Mouse (Mus musculus) ovary, postnatal 10 days (tissue): ENCODE results near the gene Prkcb.

Experiments used
- DNase-seq: peaks from one replicate; pipeline ENCODE4 v3.0.0; 2022; ENCODE audit warnings: low spot score

Prkcb gene

DNA sequence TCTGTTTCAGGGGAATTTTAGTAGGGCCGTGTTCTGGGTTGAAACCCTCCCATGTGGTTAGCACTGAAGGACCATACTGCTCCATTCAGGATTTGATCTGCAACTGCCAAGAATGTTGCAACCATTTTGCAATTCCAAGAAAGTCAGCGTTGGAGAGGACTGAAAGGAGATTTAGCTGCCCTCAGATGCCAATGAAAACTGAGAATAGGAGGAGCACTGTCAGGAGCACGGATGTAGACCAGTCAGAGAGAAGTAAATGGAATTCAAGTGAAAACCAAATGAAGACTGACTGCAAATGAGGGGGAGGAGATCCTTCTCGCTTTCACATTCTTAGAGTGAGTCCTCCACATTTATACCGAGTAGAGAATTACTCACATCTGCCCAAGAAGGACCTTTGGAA, 83.4 kb downstream of the Prkcb start:
- DNase-seq, result no peak

DNA sequence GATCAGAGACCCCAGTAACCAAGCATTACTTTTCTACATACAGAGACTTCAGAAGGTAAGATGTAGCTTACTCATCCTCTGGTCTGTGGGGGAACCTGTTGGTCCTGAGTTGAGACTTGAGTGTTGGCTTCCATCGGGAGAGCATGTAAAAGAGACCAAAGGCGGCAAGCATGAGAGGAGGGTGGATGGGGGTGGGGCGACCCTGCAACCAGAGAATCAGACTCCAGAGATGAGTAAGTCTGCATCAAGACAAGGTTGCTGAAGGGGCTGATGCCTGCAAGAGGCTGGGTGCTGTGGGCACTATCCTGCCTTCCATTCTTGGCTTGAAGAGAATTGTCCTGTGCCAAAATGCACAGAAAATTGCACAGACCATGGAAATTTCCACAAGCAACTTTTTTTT, 83.8 kb downstream of the Prkcb start:
- no peak for DNase-seq

DNA sequence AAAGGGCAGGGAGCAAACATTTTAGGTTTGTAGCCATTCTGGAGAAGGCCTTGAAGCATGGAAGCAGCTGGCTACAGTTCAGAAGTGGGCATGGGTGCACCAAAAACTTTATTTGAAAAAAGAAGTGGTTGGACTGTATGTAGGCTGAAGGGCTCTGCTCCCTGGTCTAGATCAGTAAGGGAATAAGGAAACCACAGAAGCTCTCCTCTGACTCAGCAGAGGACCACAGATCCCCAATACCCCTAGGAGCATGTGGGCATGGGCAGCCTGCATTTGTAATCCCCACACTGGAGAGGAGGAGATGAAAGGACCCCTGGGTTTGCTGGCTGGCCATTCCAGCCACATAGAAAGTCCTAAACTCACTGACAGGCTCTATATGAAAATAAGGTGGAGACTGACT, 88.3 kb downstream of the Prkcb start:
- DNase-seq, result no peak

DNA sequence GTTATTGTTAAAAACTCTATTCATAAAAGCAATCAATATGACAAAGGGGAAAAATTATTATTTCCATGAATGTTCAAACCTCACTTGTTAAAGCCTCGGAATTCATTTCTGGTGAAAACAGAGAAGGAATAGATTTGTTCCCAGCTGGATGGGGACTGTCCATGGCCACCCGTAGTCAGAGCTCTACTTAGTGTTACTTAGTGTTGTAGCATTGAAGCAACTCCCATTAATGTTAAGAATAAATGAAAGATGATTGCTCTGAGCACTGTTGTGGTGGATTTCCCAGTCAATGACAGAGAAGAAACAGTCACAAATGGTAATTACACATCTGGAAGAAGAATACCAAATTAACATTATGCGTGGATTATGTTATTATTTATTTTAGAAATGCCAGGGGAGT, 89.4 kb downstream of the Prkcb start:
- DNase-seq, result no peak

DNA sequence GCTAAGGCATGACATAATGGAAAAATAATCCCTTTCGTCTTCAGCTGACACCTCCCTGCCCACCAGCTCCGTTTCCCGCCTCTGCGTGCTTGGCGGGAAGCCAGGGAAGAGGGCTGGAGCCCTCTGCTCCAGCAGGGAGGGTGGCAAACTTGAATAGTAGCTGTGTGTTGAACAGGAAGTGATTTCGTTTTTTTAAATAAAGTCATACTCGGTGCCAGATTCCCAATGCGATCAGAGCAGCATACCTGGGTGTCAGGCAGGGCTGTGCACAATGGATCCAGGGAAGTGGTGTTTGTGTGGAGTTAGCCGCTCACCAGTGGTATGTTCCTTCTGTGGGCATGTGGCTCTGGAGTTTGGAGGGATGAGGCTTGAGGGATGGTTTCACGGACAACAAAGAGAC, 89.9 kb downstream of the Prkcb start:
- no peak for DNase-seq

DNA sequence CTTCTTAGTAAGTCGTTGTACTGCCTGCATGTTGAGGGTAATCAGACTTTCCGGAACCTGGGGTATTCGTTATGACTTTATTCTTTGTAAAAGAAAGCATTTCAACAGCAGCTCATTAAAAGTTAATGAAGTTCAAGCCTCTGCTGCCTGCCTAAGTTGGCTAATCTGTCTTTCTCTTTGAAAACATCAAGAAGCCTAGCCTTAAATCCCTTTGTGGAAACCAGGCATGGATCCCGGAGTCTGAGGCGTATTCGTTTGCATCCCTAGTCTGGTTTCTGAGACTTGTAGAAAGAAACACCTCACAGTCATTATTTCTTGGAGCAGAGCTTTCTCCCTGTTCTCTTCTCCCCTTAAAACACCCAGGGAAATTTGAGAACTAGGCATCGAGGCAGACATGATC, 90.7 kb downstream of the Prkcb start:
- no peak for DNase-seq

DNA sequence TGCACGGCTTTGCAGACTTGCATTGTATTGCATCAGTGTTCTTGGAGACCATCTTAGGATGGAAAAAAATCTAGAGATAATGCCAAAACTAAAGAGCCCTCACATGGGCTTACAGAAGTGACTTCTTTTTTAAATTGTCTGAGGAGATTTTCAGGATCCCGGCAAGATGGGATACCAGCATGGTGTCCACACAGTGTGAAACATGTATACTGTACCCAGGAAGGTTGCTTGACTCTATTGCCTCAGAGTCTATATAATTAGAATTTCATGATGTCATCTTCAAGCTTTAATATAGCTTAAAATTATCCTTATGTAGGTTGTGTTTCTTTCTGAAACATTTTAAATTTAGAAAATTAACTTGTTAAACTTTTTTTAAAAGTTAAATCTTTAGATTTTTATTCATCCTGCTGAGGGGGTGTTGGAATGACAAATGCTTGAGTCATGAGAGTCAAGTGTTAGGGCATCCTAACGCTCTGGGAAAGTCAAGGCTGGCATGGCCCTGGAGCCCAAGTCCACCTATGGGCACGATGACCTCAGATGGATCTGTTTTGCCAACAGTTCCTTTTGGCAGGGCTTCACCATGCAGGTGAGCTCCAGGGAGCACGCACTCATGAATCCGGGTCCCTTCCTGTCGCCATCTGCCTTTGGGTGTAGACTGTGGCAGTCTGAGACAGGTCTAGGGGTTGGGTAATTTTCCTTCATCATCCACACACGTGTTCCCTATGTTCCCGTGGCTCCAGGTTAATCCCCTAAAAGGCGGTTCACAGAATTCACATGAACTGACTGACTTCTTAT, 92.0 kb downstream of the Prkcb start:
- DNase-seq, result no peak

DNA sequence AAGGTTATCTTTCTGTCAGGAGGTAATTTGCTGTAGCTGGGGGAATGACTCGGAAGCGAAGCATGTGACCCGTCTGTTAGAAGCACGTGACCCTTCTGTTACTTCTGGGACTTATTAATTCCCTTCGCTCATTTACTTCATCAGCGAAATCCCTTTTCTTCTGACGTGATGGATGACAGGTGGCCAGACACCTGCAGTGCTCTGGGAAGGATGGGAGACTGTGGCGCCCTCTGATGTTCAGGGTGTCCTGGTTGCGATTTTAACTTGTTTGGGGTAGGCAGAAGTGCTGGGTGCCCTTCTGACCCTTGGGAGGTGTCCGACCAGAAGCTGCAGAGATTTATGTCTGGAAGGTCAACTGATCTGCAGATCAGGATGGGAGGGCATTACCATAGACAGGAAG, 93.0 kb downstream of the Prkcb start:
- no peak for DNase-seq

DNA sequence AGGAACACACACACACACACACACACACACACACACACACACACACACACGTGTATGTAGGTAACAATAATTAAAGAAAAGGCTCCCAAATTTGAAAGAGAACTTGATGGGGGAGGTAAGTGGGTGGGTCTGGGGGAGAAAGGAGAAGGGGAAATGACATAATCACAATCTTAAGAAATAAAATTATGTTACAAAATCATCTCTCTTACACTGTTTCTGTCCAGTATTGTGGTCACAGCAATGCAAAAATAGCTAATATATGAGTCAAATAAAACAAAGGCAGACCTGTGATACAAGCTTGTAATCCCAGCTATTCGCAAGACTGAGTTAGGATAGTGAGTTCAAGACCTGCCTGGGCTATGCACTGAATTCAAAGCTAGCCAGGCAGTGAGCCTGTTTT, 94.7 kb downstream of the Prkcb start:
- no peak for DNase-seq

DNA sequence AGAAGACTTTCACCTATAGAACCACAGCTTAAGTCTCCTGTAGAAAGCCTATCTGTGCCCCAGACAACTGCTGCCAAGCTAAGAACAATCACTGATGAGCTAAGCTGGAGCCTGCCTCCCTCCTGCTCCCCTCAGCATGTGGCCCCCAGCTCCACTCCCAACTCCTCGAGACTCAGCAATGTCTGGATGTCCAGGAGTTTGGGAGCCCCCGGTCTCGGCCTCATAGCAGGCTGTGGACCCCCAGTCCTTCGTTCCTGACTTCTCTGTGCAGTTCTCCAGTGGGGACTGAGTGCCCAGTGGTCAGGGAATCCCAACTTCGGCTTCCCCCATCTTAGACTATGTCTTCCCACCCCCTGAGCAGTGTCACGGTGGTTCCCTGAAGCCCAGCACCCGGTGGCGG, 96.3 kb downstream of the Prkcb start:
- no peak for DNase-seq

DNA sequence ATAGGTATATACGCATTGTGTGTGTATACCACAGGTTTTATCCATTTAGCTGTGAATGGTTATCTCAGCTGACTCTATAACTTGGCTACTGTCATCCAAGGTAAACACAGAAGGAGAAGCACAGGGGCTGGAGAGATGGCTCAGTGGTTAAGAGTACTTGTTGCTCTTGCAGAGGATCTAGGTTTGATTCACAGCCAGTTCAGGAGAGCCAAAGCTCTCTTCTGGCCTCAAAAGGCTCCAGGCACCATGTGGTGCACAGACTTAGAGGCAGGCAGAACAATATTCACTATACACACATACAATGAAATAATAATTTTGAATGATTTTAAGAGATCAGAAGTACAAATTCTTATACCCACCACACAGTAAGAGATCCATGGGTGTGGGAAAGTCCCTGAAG, 98.0 kb downstream of the Prkcb start:
- DNase-seq, result no peak

DNA sequence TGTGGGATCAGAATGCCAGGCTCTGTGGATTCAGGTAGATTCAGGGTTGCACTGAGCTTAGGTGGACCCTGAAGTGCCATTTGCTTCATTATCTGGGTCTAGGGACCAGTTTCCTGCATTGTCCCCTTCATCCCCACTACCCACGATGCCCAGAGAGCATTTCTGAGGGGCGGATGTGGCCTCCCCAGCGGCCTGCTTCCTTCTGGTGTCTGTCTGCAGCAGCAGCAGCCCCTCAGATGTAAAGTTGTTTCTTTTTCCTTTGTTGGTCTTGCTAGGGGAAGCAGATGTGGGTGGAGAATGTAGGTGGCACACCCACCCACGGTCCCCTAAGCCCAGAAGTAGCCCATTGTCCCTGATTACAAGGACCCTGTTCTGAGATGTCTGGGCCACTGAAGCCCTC, 99.3 kb downstream of the Prkcb start:
- DNase-seq, result no peak

DNA sequence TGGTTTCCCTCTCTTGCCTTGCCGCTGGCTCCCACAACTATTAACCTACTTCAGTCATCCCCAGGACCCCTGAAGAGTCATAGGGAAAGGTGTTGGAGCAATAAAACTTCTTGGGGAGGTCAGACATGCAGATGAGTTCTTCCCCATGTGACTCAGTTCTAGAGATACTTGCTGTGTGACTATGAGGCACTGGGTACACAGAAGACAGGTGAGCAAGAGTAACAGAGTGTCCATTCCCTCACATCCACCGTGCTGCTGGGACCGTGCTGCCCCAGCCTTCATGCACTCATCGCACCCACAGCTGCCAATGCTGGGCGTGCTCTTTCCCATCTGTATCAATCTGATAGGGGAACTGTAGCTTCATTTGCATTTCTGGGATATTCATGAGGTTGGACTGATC, 100.3 kb downstream of the Prkcb start:
- DNase-seq, result no peak

DNA sequence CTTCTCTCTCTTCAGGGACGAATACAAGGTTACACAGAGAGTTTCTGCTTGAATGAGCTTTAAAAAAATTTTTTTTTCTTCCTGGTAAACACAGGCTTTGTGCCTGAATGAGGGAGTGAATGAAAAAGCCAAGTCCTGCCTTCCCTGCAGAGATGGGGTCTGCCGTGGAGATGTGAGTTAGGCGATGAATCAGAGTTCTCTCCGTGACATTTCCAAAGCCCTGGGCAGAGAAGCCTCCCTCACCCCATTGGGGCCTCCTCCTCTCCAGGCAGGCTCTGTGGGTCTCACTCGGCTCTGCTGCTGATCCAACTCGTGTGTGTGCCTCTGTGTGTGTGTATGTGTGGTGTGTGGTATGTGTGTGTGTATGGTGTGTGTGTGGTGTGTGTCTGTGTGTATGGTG, 101.1 kb downstream of the Prkcb start:
- no peak for DNase-seq

DNA sequence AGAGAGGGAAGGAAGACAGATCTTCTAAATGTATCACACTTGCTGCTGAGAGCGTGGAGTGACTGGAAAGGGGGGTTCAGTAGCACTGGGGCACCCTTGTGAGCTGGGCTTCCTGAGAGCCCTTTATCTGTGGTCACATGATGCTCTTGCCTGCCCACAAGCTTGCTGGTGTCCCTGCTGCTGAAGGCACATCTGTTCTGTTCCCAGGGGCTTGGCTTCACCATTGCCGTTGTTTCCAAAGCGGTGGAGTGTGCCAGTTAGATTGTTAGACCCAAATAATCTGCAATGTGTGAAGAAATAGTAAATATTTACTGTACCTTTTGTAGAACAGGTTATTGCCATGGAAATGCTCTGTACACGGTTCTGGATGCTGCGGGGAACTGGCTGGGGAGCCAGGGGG, 101.6 kb downstream of the Prkcb start:
- DNase-seq, result no peak

DNA sequence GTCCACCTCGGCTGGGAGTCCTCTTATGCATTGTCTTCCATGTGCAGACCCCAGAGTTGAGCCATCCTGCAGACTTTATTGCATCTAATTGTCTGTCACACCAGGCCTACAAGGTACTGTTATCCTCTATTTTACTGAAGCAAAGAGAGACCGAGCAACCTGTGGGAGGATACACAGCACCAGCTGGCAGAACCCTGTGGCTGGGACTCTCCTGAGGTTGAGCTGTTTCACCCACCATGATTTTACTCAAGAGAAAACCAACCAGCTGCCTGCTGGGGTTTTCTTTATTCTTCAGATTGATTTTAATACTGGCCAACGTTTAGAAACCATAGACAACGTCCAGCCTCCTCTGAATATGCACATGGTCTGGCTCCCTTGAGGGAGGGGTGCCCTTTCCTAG, 102.1 kb downstream of the Prkcb start:
- no peak for DNase-seq

DNA sequence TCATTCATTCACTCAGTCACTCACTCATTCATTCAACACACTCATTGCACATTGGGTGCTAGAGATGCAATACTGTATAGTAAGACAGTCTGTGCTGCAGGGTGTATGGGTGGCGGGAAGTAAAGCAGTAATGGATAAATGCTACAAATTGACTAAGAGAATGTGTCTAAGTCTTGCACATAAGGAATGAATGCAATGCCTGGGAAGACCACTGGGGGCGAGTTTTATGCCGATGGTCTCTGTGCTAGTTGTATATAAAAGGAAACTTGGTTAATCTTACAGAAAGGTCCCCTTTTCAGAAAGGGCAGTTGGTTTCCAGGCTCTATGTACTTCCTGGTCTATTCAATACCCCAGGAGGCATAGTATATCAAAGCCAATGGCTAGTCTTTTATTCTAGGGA, 102.8 kb downstream of the Prkcb start:
- no peak for DNase-seq

DNA sequence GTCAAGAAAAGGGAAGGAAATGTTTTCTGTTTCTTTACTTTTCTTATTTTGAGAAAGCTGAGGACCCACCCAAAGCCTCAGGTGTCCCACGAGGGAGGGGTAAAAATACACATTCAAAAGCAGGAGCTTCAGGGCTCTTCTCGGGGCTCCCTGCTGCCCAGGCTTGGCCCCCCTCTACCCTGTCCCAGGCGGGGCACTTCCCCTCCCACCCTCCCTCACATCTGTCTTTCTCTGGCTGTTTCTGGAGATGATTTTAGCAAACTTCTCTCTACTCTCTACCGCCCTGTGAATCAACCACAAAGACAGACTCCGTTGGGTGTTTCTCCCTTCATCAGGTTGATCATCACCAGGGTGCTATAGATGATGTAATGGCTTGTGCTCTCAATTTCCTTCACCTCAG, 105.4 kb downstream of the Prkcb start:
- no peak for DNase-seq

DNA sequence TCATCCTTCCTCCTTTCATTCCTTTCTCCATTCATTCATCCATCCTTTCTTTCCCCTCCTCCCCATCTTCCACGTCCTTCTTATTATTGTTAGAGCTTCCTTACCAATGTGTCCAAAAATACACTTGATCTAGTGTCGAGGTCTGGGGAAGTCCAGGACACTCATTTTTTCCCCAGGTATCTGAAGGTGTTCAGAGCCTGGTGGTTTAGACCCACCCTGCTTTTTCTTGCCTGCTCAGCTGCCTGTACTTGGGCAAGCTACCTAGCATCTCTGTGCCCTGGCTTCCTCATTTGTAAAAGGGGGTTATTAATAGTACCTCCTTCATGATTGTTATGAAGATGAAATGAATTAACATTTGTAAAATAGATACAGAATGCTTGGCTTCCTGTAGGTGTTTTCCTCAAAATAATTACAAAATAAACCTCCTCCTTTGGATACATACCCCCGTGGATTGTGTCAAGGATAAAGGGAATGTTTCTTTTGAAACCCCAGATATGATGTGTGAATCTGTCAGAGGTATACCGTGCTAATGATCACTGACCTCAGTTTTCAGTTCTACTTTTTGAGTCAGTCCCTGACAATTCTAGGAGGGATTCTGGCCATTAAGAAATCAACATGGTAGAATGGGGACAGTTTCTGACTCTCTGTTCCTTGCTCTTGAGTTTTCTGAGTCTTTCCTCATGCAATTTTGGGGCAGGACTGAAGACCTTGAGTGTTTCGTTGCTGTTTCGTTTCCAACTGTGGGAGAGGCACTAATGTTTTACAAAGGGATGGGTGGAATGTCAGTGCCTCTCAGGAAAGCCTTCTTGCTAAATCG, 106.8 kb downstream of the Prkcb start:
- no peak for DNase-seq

DNA sequence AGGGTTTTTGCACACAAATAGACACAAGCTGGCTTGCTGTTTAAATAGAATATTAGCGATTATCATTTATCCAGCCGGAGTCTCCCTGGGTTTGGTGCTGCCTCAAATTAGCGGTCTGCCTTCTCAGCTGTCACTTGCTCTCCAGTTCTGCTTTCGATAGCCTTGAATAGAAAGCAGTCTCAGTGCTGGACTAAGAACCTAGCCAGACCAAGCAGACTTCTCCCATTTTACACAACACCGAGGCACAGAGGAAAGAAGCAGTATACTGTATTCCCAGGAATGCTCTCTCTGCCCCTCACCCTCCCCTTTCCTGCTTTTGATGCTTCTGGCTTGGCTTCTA, 107.4 kb downstream of the Prkcb start:
- DNase-seq, result no peak

DNA sequence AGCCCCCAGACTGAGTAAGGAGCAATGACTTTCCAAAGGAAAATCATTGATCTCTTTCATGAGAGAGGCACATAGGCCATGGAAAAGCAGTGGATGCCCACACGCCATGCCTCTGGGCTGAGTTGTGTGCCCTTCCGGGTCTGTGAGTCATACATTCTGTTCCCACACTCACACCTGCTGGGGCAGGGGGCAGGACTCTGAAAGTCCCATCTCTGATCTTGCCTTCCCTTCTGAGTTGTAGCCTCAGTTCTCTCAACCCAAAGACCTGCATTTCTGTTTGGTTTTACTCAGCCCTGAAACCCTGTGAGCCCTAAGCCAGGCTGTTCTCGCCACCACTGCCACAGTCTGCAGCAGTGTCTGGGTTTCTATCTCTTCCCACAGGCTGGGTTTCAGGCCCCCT, 109.1 kb downstream of the Prkcb start:
- DNase-seq, result no peak

DNA sequence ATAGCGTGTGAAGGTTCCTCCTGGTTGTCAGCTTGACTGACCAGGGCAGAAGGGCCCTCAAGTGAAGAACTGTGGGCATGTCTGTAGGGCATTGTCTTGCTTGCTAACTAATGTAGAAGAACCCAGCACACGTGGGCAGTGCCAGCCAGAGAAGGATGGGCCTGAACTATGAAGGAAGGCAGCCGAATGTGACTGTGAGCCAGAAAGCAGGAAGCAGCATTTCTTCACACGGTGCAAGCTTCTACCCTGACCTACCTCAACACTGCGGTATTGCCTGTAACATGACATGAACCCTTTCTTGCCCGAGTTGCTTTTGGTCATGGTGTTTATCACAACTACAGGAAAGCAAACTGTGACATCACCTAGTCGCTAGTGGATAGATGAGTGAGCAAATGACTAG, 113.5 kb downstream of the Prkcb start:
- no peak for DNase-seq

DNA sequence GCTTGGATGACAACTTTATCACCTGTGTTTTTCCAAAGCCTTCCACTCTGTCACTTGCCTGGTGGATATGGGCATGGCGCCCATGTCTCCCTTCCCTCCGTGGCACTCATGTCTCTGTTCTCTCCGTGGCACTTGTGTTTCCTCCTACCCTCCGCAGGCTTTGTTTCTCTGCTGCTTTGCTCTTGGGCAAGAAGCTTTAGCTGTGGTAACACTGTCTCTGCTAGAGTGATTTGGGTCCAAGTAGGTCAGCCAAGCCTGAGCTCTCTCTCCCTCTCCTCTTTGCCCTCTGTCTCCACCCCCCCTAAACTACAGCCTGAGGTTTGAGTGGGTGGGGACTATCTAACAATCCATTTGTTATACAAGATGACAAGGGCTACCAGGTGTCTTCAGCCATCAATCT, 114.8 kb downstream of the Prkcb start:
- no peak for DNase-seq
